Mouse (Mus musculus): ENCODE results near the gene Olfr709-ps1.
"Not testable (repeated sequence)": the region's sequence is repeated elsewhere in the genome, so short reads cannot be mapped to it uniquely, and the experiment has no call there.

DNA sequence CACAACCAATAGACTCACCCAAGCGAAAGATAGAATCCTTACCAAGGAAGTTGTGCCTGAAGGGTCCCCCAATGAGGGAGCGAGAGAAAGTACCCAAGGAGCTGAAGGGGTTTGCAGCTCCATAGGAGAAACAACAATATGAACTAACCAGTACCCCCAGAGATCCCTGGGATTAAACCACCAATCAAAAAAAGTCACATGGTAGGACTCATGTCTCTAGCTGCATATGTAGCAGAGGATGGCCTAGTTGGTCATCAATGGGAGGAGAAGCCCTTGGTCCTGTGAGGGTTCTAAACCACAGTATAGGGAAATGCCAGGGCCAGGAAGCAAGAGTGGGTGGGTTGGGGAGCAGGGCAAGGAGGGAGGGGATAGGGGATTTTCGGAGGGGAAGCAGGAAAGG, 30.9 kb downstream of the Olfr709-ps1 start, which contains the start of gene Olfr707:
- not testable (repeated sequence) for TF ChIP-seq POLR2A (IDR thresholded peaks at IDR 0.05; ENCODE audit: borderline replicate concordance, low read depth, low read length); CTCF (IDR thresholded peaks at IDR 0.05; ENCODE audit: low read depth, low read length)
